Mouse (Mus musculus) heart, postnatal 0 days (tissue): ENCODE results near the gene Tenm3.

Experiments
- CTCF ChIP-seq: IDR thresholded peaks from 2 replicates; pipeline ENCODE4 v1.5.1; 2016; ENCODE audit warnings: antibody characterized with exemption, control low read depth, low read depth
- EP300 ChIP-seq: IDR thresholded peaks from 2 replicates; pipeline ENCODE4 v1.6.1; 2016; ENCODE audit warnings: antibody characterized with exemption, low read depth

DNA sequence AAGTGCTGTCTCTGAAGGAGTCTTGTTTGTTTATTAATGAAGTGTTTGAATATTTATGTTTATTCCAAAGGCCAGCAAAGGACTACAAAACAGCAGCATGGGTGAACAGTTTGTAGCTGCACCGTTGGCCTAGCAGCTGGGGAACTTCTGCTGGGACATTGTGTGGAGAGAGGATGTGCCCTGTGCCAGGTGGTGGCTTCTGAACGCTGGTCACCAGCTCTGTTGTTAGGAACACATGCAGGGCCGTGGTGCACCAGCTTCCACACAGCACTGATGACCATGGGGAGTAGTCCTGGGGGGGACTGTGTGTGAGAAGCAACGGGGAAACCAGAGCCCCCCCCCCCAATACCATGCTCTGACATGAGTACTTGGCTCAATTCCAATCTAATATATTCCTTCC is 329.5 kb downstream of the Tenm3 start:
- TF ChIP-seq EP300 (no peak), CTCF (no peak)
